Mouse (Mus musculus) testis, adult 2 months (tissue): ENCODE results near the gene Gad2. TPM values are rescaled to one million over a fixed set of nuclear protein-coding genes. Genes with fewer than 3 reads are reported as not detected.

ENCODE experiments used
- H3K27ac ChIP-seq: fragments of 200-500 bp; 2 replicates; pipeline ENCODE4 v1.5.1; 2012; ENCODE audit warnings: low read depth, low read length; ENCODE audit not compliant: control insufficient read depth, insufficient read depth
- H3K27me3 ChIP-seq: fragments of 200-500 bp; 2 replicates; pipeline ENCODE4 v1.6.1; 2012; ENCODE audit warnings: mild to moderate bottlenecking, low read length, moderate library complexity; ENCODE audit not compliant: control insufficient read depth, insufficient read depth
- H3K36me3 ChIP-seq: fragments of 200-500 bp; 2 replicates; pipeline ENCODE4 v1.6.1; 2012; ENCODE audit warnings: mild to moderate bottlenecking, low read length; ENCODE audit not compliant: control insufficient read depth, insufficient read depth
- H3K4me1 ChIP-seq: fragments of 200-500 bp; 2 replicates; pipeline ENCODE4 v1.6.1; 2012; ENCODE audit warnings: low read length; ENCODE audit not compliant: control insufficient read depth, insufficient read depth
- H3K4me3 ChIP-seq: fragments of 200-500 bp; 2 replicates; pipeline ENCODE4 v1.5.1; 2012; ENCODE audit warnings: low read depth, mild to moderate bottlenecking, low read length, moderate library complexity, mixed read lengths; ENCODE audit not compliant: control insufficient read depth
- CTCF ChIP-seq: fragments of 200-500 bp; IDR thresholded peaks from 2 replicates; pipeline ENCODE4 v1.5.1; 2012; ENCODE audit warnings: low read depth, mild to moderate bottlenecking, inconsistent platforms, low read length, moderate library complexity; ENCODE audit not compliant: control insufficient read depth, insufficient read depth, insufficient replicate concordance
- POLR2A ChIP-seq: fragments of 200-500 bp; IDR thresholded peaks from 2 replicates; pipeline ENCODE4 v1.6.1; 2012; ENCODE audit warnings: low read depth, mild to moderate bottlenecking, inconsistent platforms, low read length, moderate library complexity; ENCODE audit not compliant: control insufficient read depth
- polyA plus RNA-seq: library from polyadenylated mRNA; depleted of rRNA; stranded (reverse); fragments of >200 nt; gene quantifications from 2 replicates; pipeline ENCODE4 v1.2.3, GENCODE M21; 2012; rRNA removed

The Gad2 gene
- polyA plus RNA-seq, 1 experiment = 0.93 TPM

GRCm38 (mm10) chr2:22721522-22722470 lies 99.8 kb downstream of the Gad2 start:
- Histone ChIP-seq H3K4me1 (no peaks in the 10 kb centered on the region), H3K4me3 (no peak overlapping the region), H3K27ac (no peak overlapping the region), H3K27me3 (no peaks in the 10 kb centered on the region), H3K36me3 (no peaks in the 10 kb centered on the region)
- no peak for TF ChIP-seq POLR2A
- no peak for TF ChIP-seq CTCF

GRCm38 (mm10) chr2:22723927-22724534 lies 102.0 kb downstream of the Gad2 start:
- Histone ChIP-seq H3K36me3 (no peaks in the 10 kb centered on the region), H3K27me3 (no peaks in the 10 kb centered on the region), H3K27ac (no peak overlapping the region), H3K4me3 (no peak overlapping the region), H3K4me1 (no peaks in the 10 kb centered on the region)
- TF ChIP-seq POLR2A = no peak
- no peak for TF ChIP-seq CTCF

GRCm38 (mm10) chr2:22727113-22727512 lies 105.1 kb downstream of the Gad2 start:
- Histone ChIP-seq H3K36me3 (no peaks in the 10 kb centered on the region), H3K4me3 (no peak overlapping the region), H3K4me1 (no peaks in the 10 kb centered on the region), H3K27ac (no peak overlapping the region), H3K27me3 (no peaks in the 10 kb centered on the region)
- TF ChIP-seq POLR2A (no peak), CTCF (no peak)

GRCm38 (mm10) chr2:22736134-22736533 lies 114.1 kb downstream of the Gad2 start:
- no peak overlapping the region for H3K27ac ChIP-seq
- TF ChIP-seq POLR2A (no peak), CTCF (no peak)

GRCm38 (mm10) chr2:22739369-22739768 lies 117.4 kb downstream of the Gad2 start:
- Histone ChIP-seq H3K4me3 (no peak overlapping the region), H3K27ac (no peak overlapping the region), H3K36me3 (no peaks in the 10 kb centered on the region), H3K27me3 (no peaks in the 10 kb centered on the region), H3K4me1 (no peaks in the 10 kb centered on the region)
- TF ChIP-seq POLR2A = no peak
- TF ChIP-seq CTCF = no peak

More at GRCm38 (mm10) chr2:22736134-22736533, 114.1 kb downstream of the Gad2 start:
- H3K27me3 ChIP-seq = no peaks in the 10 kb centered on the region
- no peaks in the 10 kb centered on the region for H3K4me1 ChIP-seq
- H3K36me3 ChIP-seq = no peaks in the 10 kb centered on the region
- no peak overlapping the region for H3K4me3 ChIP-seq

- Histone ChIP-seq H3K36me3 (no peaks in the 10 kb centered on the region), H3K4me3 (no peak overlapping the region), H3K27ac (no peak overlapping the region), H3K4me1 (no peaks in the 10 kb centered on the region), H3K27me3 (no peaks in the 10 kb centered on the region)
- TF ChIP-seq POLR2A (no peak), CTCF (no peak)
These were observed 118.4 kb downstream of the Gad2 start for GRCm38 (mm10) chr2:22740441-22740840.

GRCm38 (mm10) chr2:22741222-22741621 lies 119.2 kb downstream of the Gad2 start:
- Histone ChIP-seq H3K4me3 (no peak overlapping the region), H3K4me1 (no peaks in the 10 kb centered on the region), H3K27ac (no peak overlapping the region), H3K27me3 (no peaks in the 10 kb centered on the region), H3K36me3 (no peaks in the 10 kb centered on the region)
- TF ChIP-seq POLR2A (no peak), CTCF (peak; percentile 41; the same call in 1 of the 2 replicates)

Other genes starting within 250 kb of the Gad2 start
- 2.4 and 2.8 TPM in 2 replicates for gene Apbb1ip, start 151.9 kb downstream of the Gad2 start, polyA plus RNA-seq